Mouse (Mus musculus) hindbrain, embryonic 11.5 days (tissue): Measurements from ENCODE around the gene Iqgap2. TPM values are rescaled to one million over a fixed set of nuclear protein-coding genes. Genes with fewer than 3 reads are reported as not detected.

ENCODE experiments used
- ATAC-seq: fragments of 200-750 bp; cut with Nextera tagmentation; 2 replicates; pipeline ENCODE4 v1.8.0; 2017; ENCODE audit warnings: mild to moderate bottlenecking, moderate TSS enrichment, moderate library complexity; ENCODE audit not compliant: low FRiP score
- DNase-seq: peaks from one replicate; pipeline ENCODE4 v3.0.0-alpha.2; 2015; ENCODE audit warnings: low spot score
- H3K27ac ChIP-seq: fragments of 300-500 bp; sonication (generic); 2 replicates; pipeline ENCODE4 v1.5.1; 2014; ENCODE audit warnings: mild to moderate bottlenecking, low read depth, low read length
- H3K27me3 ChIP-seq: fragments of 300-500 bp; sonication (generic); 2 replicates; pipeline ENCODE4 v1.6.1; 2014; ENCODE audit warnings: mild to moderate bottlenecking, low read length, moderate library complexity, mixed read lengths; ENCODE audit not compliant: control insufficient read depth, insufficient read depth
- H3K36me3 ChIP-seq: fragments of 300-500 bp; sonication (generic); 2 replicates; pipeline ENCODE4 v1.6.1; 2014; ENCODE audit warnings: mild to moderate bottlenecking, low read length, moderate library complexity, mixed read lengths; ENCODE audit not compliant: control insufficient read depth, insufficient read depth
- H3K4me1 ChIP-seq: fragments of 300-500 bp; sonication (generic); replicated peaks from 2 replicates; pipeline ENCODE4 v1.6.1; 2014; ENCODE audit warnings: low read length, mixed read lengths; ENCODE audit not compliant: control insufficient read depth, insufficient read depth
- H3K4me2 ChIP-seq: fragments of 300-500 bp; sonication (generic); replicated peaks from 2 replicates; pipeline ENCODE4 v1.6.1; 2014; ENCODE audit warnings: mild to moderate bottlenecking, low read depth, low read length
- H3K4me3 ChIP-seq: fragments of 300-500 bp; sonication (generic); 2 replicates; pipeline ENCODE4 v1.5.1; 2014; ENCODE audit warnings: low read depth, low read length
- H3K9ac ChIP-seq: fragments of 300-500 bp; sonication (generic); 2 replicates; pipeline ENCODE4 v1.6.1; 2014; ENCODE audit warnings: low read depth, low read length
- H3K9me3 ChIP-seq: fragments of 300-500 bp; sonication (generic); 2 replicates; pipeline ENCODE4 v1.6.1; 2016; ENCODE audit warnings: low read length; ENCODE audit not compliant: control insufficient read depth
- WGBS: fragments of 180-500 bp; shearing (Covaris S2); extraction: QIAGEN DNeasy Blood & Tissue Kit; methylation state at CpG from one replicate; pipeline ENCODE4 v1.1.7; 2014; 5-methylcytosine and 5-hydroxymethylcytosine counted together
- polyA plus RNA-seq: library from polyadenylated mRNA; unstranded; fragments of >200 nt; fragmentation: Nextera tagmentation; extraction: Ambion mirVana; gene quantifications from 2 replicates; pipeline ENCODE4 v1.2.1, GENCODE M21; 2014

The Iqgap2 gene
- polyA plus RNA-seq, 1 experiment from 2014 or later = 20.7 TPM

DNA sequence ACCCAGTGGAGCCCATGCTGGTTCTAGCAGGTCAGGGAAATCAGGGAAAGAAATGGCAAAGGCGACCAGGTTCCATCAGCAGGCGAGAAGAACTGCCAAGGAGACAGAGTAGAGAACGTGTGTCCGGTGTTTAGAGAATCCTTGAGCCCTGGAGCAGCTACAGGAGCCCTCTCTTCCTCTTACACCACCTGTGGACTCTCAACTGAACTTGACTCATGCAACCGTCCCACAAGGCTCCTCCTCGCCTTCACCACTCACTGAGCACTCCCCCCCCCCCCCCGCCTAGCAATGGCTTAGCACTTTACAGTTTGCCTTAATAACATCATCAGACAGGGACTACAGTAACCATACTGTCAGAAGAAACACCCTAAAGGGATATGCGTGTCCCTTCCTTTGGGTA, 21.1 kb downstream of the Iqgap2 start:
- Histone ChIP-seq H3K36me3 (no peaks in the 10 kb centered on the region), H3K27me3 (no peaks in the 10 kb centered on the region), H3K9ac (no peak overlapping the region), H3K4me2 (no peak overlapping the region), H3K9me3 (no peaks in the 10 kb centered on the region), H3K27ac (no peak overlapping the region), H3K4me3 (no peak overlapping the region), H3K4me1 (peaks cover 9% of the 10 kb centered on the region)
- DNase-seq = no peak
- WGBS = 84% methylated on average over 8 of the region's 8 CpGs
- ATAC-seq = no peak

DNA sequence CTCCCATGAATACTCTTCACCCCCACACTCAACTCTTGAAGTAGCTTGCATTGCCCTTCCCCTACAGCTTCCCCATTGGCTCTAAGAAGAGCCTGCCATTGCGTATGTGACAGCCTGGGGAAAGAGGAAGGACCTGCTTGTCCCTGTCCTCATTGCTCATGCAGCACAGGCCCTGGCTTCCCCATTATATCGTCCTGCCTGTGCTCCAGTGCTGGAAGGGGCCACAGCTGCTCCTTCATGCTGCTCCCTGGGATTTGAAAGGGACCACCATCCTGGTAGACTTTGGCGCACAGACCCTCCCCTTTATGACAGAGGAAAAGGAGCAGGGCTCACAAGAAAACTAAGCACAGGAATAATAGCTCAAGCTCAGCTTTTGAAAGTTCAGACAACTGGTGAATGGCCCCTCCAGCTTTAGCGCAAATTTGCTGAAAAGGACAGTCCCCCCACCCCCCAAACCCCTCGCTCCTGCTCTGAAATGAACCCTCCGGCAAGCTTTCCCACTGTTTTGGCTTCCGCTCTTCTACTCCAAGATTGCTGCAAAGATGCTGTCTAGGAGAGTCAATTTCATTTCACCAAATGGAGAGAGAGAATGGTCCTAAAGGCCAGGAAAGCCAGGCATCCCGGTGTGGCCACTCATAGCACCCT, 22.7 kb downstream of the Iqgap2 start:
- WGBS = 31% methylated on average over 8 of the region's 8 CpGs
- Histone ChIP-seq H3K4me1 (peaks cover 9% of the 10 kb centered on the region), H3K9ac (0 out of 2 replicates have a peak overlapping the region, but pooled peaks have one; percentile 4), H3K4me3 (no peak overlapping the region), H3K27me3 (no peaks in the 10 kb centered on the region), H3K36me3 (no peaks in the 10 kb centered on the region), H3K9me3 (no peaks in the 10 kb centered on the region), H3K4me2 (0 out of 2 replicates have a peak overlapping the region, but pooled peaks have one; percentile 3), H3K27ac (peak overlapping the region; percentile 76)
- ATAC-seq (peak; percentile 92), DNase-seq (peak; percentile 60)

DNA sequence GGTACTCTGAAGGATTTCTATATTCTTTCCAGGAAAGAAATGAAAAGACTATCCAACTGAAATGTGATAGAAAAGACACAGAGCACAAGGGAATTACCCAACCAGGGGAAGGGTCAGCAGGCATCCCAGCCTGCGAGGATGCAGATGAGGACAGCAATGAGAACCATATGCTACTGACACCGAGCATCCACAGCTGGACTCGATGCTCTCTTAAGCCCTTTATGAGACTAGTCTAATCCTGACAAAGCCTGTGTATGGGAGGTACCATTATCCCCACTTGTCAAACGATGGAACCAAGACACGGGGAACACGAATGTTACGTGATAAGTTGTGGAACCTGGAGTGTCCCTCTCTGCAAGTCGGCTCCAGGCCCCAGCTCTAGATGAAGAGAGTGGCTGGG, 29.5 kb downstream of the Iqgap2 start:
- H3K4me1 ChIP-seq = no peaks in the 10 kb centered on the region
- H3K36me3 ChIP-seq = no peaks in the 10 kb centered on the region
- H3K27ac ChIP-seq = no peak overlapping the region
- ATAC-seq = no peak
- no peak overlapping the region for H3K4me3 ChIP-seq
- no peak overlapping the region for H3K9ac ChIP-seq
- 81% methylated on average over 8 of the region's 8 CpGs for WGBS
- H3K4me2 ChIP-seq = no peak overlapping the region
- no peaks in the 10 kb centered on the region for H3K27me3 ChIP-seq
- no peak for DNase-seq
- H3K9me3 ChIP-seq = no peaks in the 10 kb centered on the region

DNA sequence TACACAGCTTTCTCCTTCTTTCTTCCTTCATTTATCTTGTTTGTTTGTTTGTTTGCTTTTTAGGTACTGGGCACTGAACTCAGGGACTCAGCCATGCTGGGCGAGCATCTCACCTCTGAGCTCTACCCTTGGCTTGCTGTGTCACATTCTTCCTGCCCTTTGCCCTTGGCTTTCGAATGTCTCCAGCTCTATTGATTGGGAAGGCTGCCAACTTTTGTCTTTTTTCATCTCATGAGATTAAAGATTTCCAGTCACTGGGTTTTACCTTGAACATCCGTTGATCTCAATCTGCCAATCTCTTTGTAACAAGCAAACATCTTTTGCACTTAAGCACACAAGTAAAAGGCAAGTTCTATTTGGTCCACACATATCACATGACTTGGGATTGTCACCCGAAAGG, 32.5 kb downstream of the Iqgap2 start:
- Histone ChIP-seq H3K9me3 (no peaks in the 10 kb centered on the region), H3K27me3 (no peaks in the 10 kb centered on the region), H3K36me3 (no peaks in the 10 kb centered on the region), H3K9ac (no peak overlapping the region), H3K27ac (no peak overlapping the region), H3K4me2 (no peak overlapping the region), H3K4me3 (no peak overlapping the region), H3K4me1 (no peaks in the 10 kb centered on the region)
- no peak for DNase-seq
- 86% methylated on average over 4 of the region's 4 CpGs for WGBS
- ATAC-seq = no peak

DNA sequence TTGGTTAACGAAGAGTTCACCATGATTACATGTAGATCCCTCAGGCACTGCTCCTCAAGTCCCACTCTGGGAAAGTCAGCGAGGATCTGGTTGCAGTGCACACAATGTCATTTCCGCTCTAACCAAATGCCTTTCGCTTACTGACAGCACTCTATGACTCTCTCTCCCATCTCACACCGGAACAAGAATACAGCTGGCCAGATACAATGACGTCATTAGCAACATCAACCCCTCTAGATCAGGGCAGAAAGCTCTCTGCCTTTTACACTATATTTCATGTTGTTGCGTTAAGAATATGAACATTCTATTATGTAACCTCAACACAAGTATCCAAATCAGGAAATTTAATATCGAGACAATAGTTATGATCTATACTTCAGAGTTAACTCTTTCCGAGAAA, 32.9 kb downstream of the Iqgap2 start:
- no peak for DNase-seq
- H3K4me2 ChIP-seq = no peak overlapping the region
- no peaks in the 10 kb centered on the region for H3K4me1 ChIP-seq
- no peaks in the 10 kb centered on the region for H3K9me3 ChIP-seq
- H3K4me3 ChIP-seq = no peak overlapping the region
- 92% methylated on average over 9 of the region's 9 CpGs for WGBS
- no peak for ATAC-seq
- H3K36me3 ChIP-seq = no peaks in the 10 kb centered on the region
- H3K27ac ChIP-seq = no peak overlapping the region
- H3K9ac ChIP-seq = no peak overlapping the region
- no peaks in the 10 kb centered on the region for H3K27me3 ChIP-seq

DNA sequence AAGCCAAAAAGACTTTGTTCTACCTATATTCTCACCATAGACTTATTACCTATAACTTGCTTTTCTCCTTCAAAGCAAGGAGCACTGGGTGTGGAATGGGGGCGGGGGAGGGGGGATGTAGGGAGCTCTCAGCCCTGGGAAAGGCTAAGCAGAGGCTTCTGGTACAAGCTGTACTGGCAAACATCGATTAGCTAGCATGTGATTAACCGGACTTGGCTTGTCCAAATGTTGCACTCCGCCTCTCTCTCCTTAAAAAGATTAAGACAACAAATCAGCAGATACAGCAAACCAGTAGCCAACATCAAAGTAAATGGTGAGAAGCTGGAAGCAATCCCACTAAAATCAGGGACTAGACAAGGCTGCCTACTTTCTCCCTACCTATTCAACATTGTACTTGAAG, 36.2 kb downstream of the Iqgap2 start:
- no peaks in the 10 kb centered on the region for H3K9me3 ChIP-seq
- DNase-seq (no peak), ATAC-seq (no peak)
- WGBS = 94% methylated on average over 4 of the region's 4 CpGs
- H3K9ac ChIP-seq = no peak overlapping the region
- no peak overlapping the region for H3K27ac ChIP-seq
- H3K4me2 ChIP-seq = no peak overlapping the region
- no peaks in the 10 kb centered on the region for H3K27me3 ChIP-seq
- no peaks in the 10 kb centered on the region for H3K36me3 ChIP-seq
- H3K4me3 ChIP-seq = no peak overlapping the region
- no peaks in the 10 kb centered on the region for H3K4me1 ChIP-seq

DNA sequence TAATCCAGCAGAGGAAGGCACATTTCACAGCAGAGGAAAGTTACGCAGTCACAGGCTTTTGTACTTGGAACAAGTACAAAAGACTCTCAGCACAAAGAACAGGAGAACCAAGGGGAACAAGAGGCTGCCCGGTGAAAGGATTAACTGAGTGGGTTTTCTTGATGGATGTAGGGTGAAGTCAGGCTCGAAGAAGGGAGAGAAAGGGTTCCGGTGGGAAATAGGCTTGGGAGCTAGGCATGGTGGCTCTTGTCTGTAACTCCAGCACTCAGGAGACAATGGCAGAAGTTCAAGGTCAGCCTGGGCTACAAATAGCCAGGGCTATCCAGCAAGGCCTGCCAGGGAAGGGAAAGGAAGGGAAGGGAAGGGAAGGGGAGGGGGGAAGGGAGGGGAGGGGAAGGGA, 40.1 kb downstream of the Iqgap2 start:
- DNase-seq = no peak
- H3K9ac ChIP-seq = no peak overlapping the region
- H3K4me3 ChIP-seq = no peak overlapping the region
- ATAC-seq = no peak
- no peak overlapping the region for H3K4me2 ChIP-seq
- 40% methylated on average over 4 of the region's 4 CpGs for WGBS
- no peaks in the 10 kb centered on the region for H3K9me3 ChIP-seq
- no peak overlapping the region for H3K27ac ChIP-seq
- no peaks in the 10 kb centered on the region for H3K27me3 ChIP-seq
- H3K4me1 ChIP-seq = no peaks in the 10 kb centered on the region
- no peaks in the 10 kb centered on the region for H3K36me3 ChIP-seq

DNA sequence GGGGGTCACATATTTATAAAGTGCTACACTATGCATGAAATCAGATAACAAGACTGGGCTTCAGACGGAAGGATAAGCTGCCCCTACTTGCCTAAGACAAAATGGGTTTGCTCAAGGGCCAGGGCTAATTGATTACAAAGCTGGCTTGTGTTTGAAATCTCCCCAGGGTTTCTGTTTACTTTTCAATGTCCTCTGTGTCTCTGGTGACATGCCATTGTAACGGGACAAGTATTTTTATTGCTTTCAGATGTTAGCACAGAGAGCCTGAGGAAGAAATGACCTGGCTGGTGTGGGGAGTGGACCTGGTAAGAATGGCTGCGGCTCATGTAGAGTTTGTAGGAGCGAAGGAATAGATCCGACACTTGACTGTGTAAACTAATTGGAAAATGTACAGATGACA, 41.3 kb downstream of the Iqgap2 start:
- no peaks in the 10 kb centered on the region for H3K9me3 ChIP-seq
- no peak overlapping the region for H3K27ac ChIP-seq
- no peaks in the 10 kb centered on the region for H3K4me1 ChIP-seq
- 54% methylated on average over 5 of the region's 5 CpGs for WGBS
- H3K4me3 ChIP-seq = no peak overlapping the region
- H3K27me3 ChIP-seq = no peaks in the 10 kb centered on the region
- H3K4me2 ChIP-seq = no peak overlapping the region
- H3K9ac ChIP-seq = no peak overlapping the region
- no peaks in the 10 kb centered on the region for H3K36me3 ChIP-seq
- no peak for DNase-seq
- ATAC-seq = no peak

DNA sequence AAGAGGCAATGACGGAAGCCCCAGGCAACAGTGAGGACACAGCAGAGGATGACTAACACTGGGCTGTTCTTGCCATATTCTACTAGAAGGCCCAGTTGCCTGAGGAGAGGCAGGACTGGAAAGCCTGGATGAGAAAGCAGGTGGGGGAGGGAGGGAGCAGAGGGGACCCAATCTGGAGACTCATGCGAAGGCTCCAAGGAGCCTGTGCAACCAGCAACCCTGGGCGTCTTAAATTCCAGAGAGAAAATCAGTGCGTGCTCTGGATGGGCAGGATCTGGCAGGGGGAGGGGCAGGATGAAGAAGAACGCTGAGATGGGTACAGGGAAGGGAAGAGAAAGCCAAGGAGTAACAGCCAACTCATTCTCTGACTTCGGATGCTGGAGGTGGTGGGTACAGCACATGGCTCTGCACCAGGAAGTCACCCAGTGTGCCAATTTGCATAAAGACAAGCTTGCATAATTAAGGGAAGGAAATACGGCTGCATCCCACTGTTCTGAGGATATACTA, 42.2 kb downstream of the Iqgap2 start:
- Histone ChIP-seq H3K4me1 (no peaks in the 10 kb centered on the region), H3K27me3 (no peaks in the 10 kb centered on the region), H3K27ac (no peak overlapping the region), H3K4me2 (no peak overlapping the region), H3K9me3 (no peaks in the 10 kb centered on the region), H3K4me3 (no peak overlapping the region), H3K36me3 (no peaks in the 10 kb centered on the region), H3K9ac (no peak overlapping the region)
- WGBS = 59% methylated on average over 7 of the region's 7 CpGs
- ATAC-seq (no peak), DNase-seq (no peak)
